In genomic region chr1:89071371-89072142, GRCm38 (mm10) we compare ENCODE assay signal across 8 mouse cellular contexts. TPM values are rescaled to one million over a fixed set of nuclear protein-coding genes. Genes with fewer than 3 reads are reported as not detected.
DNase-seq lines count a peak whose midpoint lies in the region; ATAC-seq lines count a peak whose summit lies in the region.

No protein-coding gene starts in this region.

- H3K4me3 ChIP-seq in hindbrain, embryonic 13.5 days = peak overlapping the region; percentile 87
- peak overlapping the region; percentile 80 for H3K4me3 ChIP-seq in midbrain, embryonic 13.5 days (replicated peaks)

- no peaks in the 10 kb centered on the region for H3K36me3 ChIP-seq in hindbrain, embryonic 13.5 days
- no peaks in the 10 kb centered on the region for H3K36me3 ChIP-seq in midbrain, embryonic 13.5 days

- no peaks in the 10 kb centered on the region for H3K27me3 ChIP-seq in hindbrain, embryonic 13.5 days
- no peaks in the 10 kb centered on the region for H3K27me3 ChIP-seq in midbrain, embryonic 13.5 days

- peak overlapping the region; percentile 85 for H3K9ac ChIP-seq in hindbrain, embryonic 13.5 days
- peak overlapping the region; percentile 84 for H3K9ac ChIP-seq in midbrain, embryonic 13.5 days (replicated peaks)

- no peaks in the 10 kb centered on the region for H3K9me3 ChIP-seq in hindbrain, embryonic 13.5 days
- H3K9me3 ChIP-seq in midbrain, embryonic 13.5 days = no peaks in the 10 kb centered on the region

- H3K27ac ChIP-seq in hindbrain, embryonic 13.5 days = peak overlapping the region; percentile 90
- peak overlapping the region; percentile 74 for H3K27ac ChIP-seq in midbrain, embryonic 13.5 days

- WGBS in hindbrain, embryonic 13.5 days = 3% methylated on average over 15 of the region's 15 CpGs
- 3% methylated on average over 15 of the region's 15 CpGs for WGBS in midbrain, embryonic 13.5 days

- peaks cover 59% of the 10 kb centered on the region for H3K4me1 ChIP-seq in hindbrain, embryonic 13.5 days (replicated peaks)
- H3K4me1 ChIP-seq in midbrain, embryonic 13.5 days (replicated peaks) = peaks cover 43% of the 10 kb centered on the region

- DNase-seq in heart, adult 11 months = peak; percentile 79
- DNase-seq in heart, adult 8-10 months (ENCODE audit: low spot score) = no peak
- peak; percentile 14 for DNase-seq in adipocyte (ENCODE audit: low spot score)
- DNase-seq in ovary, postnatal 36 days (ENCODE audit: low spot score) = no peak
- DNase-seq in gastrocnemius, postnatal 25 days = no peak
- no peak for DNase-seq in urinary bladder, adult 18-20 months (ENCODE audit: low spot score in 2 of 2)

- no peak for ATAC-seq in hindbrain, embryonic 13.5 days (ENCODE audit: low FRiP score)
- no peak for ATAC-seq in midbrain, embryonic 13.5 days

- peak overlapping the region; percentile 75 for H3K4me2 ChIP-seq in hindbrain, embryonic 13.5 days
- peak overlapping the region; percentile 86 for H3K4me2 ChIP-seq in midbrain, embryonic 13.5 days (replicated peaks)

RNA-seq across cellular contexts. Expression of gene Sh3bp4, which starts 1.3 kb away (rescaled TPM):
- total RNA-seq in heart, adult 8-10 months (2022) = 10 to 100 TPM in 2 of 4 experiments, 1 to 10 TPM in 2; 7.2 to 13.4 (median 9.7) TPM
- 19.5 and 20.9 TPM in 2 replicates for polyA plus RNA-seq in hindbrain, embryonic 13.5 days (2015; fragmentation: Nextera tagmentation; extraction: Ambion mirVana)
- polyA plus RNA-seq in midbrain, embryonic 13.5 days (2015; fragmentation: Nextera tagmentation; extraction: Ambion mirVana) = 12.1 and 13.2 TPM in 2 replicates
- total RNA-seq in gastrocnemius, postnatal 25 days (2021) = 1 to 10 TPM; 3.2 to 3.4 TPM

Comparison
In these comparisons a context has a peak if more than half of its experiments do, and no peak if none do; other contexts are left out.
1. DNase-seq: peak in heart, adult 11 months (single experiment) and adipocyte (single experiment); none in heart, adult 8-10 months (single experiment), ovary, postnatal 36 days (single experiment), gastrocnemius, postnatal 25 days (single experiment) and urinary bladder, adult 18-20 months (0 of 2).